Mouse (Mus musculus) liver, postnatal 0 days (tissue): ENCODE measurements around the gene Mxd4.

Experiments
- CTCF ChIP-seq: sonication (generic); IDR thresholded peaks from 2 replicates; pipeline ENCODE4 v1.5.1; 2016; ENCODE audit warnings: antibody characterized with exemption, low read depth
- EP300 ChIP-seq: IDR thresholded peaks from 2 replicates; pipeline ENCODE4 v1.6.1; 2016; ENCODE audit warnings: antibody characterized with exemption, low read depth, mild to moderate bottlenecking

DNA sequence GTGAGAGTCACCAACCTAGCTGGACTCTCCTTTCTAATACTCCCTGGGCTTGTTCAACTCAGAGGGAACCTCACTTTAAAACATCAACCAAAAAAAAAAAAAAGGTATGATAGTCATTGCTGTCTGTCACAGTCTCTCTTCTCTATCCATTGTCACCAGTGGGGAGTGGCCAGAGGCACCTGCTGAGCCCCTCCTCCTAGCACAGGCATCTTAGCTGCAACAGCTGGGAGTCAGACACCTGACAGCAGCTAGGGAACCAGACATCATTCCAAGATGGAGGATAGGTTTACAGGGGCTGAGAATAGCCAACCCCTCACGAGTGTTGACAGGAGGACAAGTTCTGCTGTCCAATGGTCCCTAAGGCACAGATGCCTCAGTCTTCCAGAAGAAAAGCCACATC is 6.9 kb upstream of the Mxd4 start:
- TF ChIP-seq CTCF = no peak
- no peak for TF ChIP-seq EP300
